Mouse (Mus musculus): ENCODE results near the gene Zdhhc20.

DNA sequence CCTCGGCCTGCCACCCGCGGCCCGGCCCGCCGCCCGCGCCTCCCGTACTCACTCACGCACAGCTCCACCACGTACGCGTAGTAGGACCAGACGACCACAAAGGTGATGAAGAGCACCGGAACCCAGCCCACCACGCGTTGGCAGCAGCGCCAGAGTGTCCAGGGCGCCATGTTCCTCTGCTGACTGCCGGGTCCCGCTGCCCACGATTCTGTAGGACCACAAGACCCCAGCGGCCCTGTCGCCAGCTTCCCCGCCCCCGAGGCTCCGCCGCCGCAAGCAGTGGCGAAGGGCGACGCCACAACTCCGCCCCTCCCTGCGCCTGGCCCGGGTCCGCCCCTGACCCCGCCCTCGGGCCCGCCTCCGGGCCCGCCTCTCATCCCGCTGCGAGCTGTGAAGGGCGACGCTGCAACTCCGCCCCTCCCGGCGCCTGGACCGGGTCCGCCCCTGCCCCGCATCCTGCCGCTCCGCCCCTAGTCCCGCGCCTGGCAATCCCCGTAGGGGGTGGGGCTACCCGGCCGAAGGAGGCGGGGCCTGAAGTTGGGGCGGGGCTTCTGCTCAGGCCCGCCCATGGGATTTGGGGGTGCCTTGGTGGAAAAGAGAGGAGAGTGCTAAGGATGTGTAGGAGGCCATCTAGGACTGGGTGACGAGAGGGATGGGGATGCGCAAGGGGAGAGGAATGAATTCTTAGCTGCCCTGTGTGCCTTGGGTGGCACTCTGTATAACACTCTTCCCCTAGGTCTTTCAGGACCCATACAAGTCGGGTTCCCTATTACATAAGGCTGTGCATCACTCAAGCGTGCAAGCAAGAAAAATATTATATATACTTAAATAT lies at the start of gene Zdhhc20:
- no peak for TF ChIP-seq CTCF (IDR thresholded peaks at IDR 0.05; ENCODE audit: borderline replicate concordance, extremely low read depth, insufficient read depth, insufficient read length)
- peak; percentile 84 for TF ChIP-seq POLR2A (IDR thresholded peaks at IDR 0.05; ENCODE audit: borderline replicate concordance, extremely low read depth, insufficient read depth, insufficient read length, poor library complexity, severe bottlenecking)
